Mouse (Mus musculus) liver, embryonic 15.5 days (tissue): ENCODE measurements around the gene Thsd7b. TPM values are rescaled to one million over a fixed set of nuclear protein-coding genes. Genes with fewer than 3 reads are reported as not detected.
"Not testable (repeated sequence)": the region's sequence is repeated elsewhere in the genome, so short reads cannot be mapped to it uniquely, and the experiment has no call there.

Source experiments
- ATAC-seq: fragments of 200-750 bp; cut with Nextera tagmentation; 2 replicates; pipeline ENCODE4 v1.8.0; 2017; ENCODE audit warnings: moderate number of reproducible peaks, mild to moderate bottlenecking, moderate library complexity; ENCODE audit not compliant: insufficient read depth
- H3K27ac ChIP-seq: fragments of 300-500 bp; sonication (generic); replicated peaks from 2 replicates; pipeline ENCODE4 v1.5.1; 2015; ENCODE audit warnings: mild to moderate bottlenecking, inconsistent platforms
- H3K27me3 ChIP-seq: fragments of 300-500 bp; sonication (generic); 2 replicates; pipeline ENCODE4 v1.6.1; 2015; ENCODE audit warnings: mild to moderate bottlenecking, inconsistent platforms
- H3K36me3 ChIP-seq: fragments of 300-500 bp; sonication (generic); replicated peaks from 2 replicates; pipeline ENCODE4 v1.6.1; 2015; ENCODE audit warnings: moderate library complexity, mild to moderate bottlenecking, inconsistent platforms
- H3K4me1 ChIP-seq: fragments of 300-500 bp; sonication (generic); replicated peaks from 2 replicates; pipeline ENCODE4 v1.6.1; 2015; ENCODE audit warnings: inconsistent platforms
- H3K4me2 ChIP-seq: fragments of 300-500 bp; sonication (generic); 2 replicates; pipeline ENCODE4 v1.6.1; 2015; ENCODE audit warnings: moderate library complexity, mild to moderate bottlenecking, inconsistent platforms
- H3K4me3 ChIP-seq: fragments of 300-500 bp; sonication (generic); replicated peaks from 2 replicates; pipeline ENCODE4 v1.5.1; 2015; ENCODE audit warnings: mild to moderate bottlenecking, inconsistent platforms
- H3K9ac ChIP-seq: fragments of 300-500 bp; sonication (generic); 2 replicates; pipeline ENCODE4 v1.6.1; 2015; ENCODE audit warnings: moderate library complexity, mild to moderate bottlenecking, inconsistent platforms
- H3K9me3 ChIP-seq: fragments of 300-500 bp; sonication (generic); replicated peaks from 2 replicates; pipeline ENCODE4 v1.6.1; 2016; ENCODE audit warnings: inconsistent platforms
- WGBS: fragments of 180-500 bp; shearing (Covaris S2); methylation state at CpG from one replicate; pipeline ENCODE4 v1.1.7; 2015; ENCODE audit warnings: mixed read lengths; ENCODE audit not compliant: insufficient replicate concordance; 5-methylcytosine and 5-hydroxymethylcytosine counted together
- polyA plus RNA-seq: library from polyadenylated mRNA; unstranded; fragments of >200 nt; fragmentation: Nextera tagmentation; extraction: Ambion mirVana; gene quantifications from 2 replicates; pipeline ENCODE4 v1.2.1, GENCODE M21; 2015

Thsd7b gene
- polyA plus RNA-seq, 1 experiment from 2014 or later: 0.48 TPM

- peak overlapping the region; percentile 85 for H3K27ac ChIP-seq
- H3K4me3 ChIP-seq: 0 out of 2 replicates have a peak overlapping the region, but pooled peaks have one; percentile 5
- 16% methylated on average over 4 of the region's 4 CpGs for WGBS
- peak overlapping the region; percentile 21 for H3K9ac ChIP-seq
- ATAC-seq: peak; percentile 92
- H3K36me3 ChIP-seq: no peaks in the 10 kb centered on the region
- peak overlapping the region; percentile 64 for H3K4me2 ChIP-seq
- H3K9me3 ChIP-seq: no peaks in the 10 kb centered on the region
- peaks cover 43% of the 10 kb centered on the region for H3K4me1 ChIP-seq
- no peaks in the 10 kb centered on the region for H3K27me3 ChIP-seq
Measured at GRCm38 (mm10) chr1:129956625-129957024, 683.5 kb downstream of the Thsd7b start.

- Histone ChIP-seq H3K4me1 (peaks cover 43% of the 10 kb centered on the region), H3K4me2 (peak overlapping the region; percentile 30), H3K27ac (peak overlapping the region; percentile 14; the same call in 1 of the 2 replicates)
- not testable (repeated sequence) for H3K4me3 ChIP-seq, H3K36me3 ChIP-seq, H3K9ac ChIP-seq, H3K9me3 ChIP-seq, H3K27me3 ChIP-seq
- WGBS: 31% methylated on average over 2 of the region's 2 CpGs
- ATAC-seq: peak; percentile 51
Measured at GRCm38 (mm10) chr1:129959352-129959751, 686.2 kb downstream of the Thsd7b start.

DNA sequence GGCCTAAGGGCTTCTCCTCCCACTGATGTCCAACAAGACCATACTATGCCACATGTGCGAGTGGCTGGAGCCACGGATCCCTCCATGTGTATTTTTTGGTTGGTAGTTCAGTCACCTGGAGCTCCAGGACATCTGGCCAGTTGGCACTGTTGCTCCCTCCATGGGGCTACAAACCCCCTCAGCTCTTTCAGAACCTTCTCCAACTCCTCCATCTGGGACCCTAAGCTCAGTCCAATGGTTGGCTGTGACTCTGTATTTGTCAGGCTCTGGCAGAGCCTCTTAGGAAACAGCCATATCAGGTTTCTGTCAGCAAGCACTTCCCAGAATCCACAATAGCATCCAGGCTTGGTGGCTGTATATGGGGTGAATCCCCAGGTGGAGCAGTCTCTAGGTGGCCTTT is 690.1 kb downstream of the Thsd7b start:
- no peak for ATAC-seq
- 63% methylated on average over 2 of the region's 2 CpGs for WGBS
- Histone ChIP-seq H3K4me3 (no peak overlapping the region), H3K9ac (no peak overlapping the region), H3K4me1 (peaks cover 17% of the 10 kb centered on the region), H3K9me3 (no peaks in the 10 kb centered on the region), H3K36me3 (no peaks in the 10 kb centered on the region), H3K4me2 (no peak overlapping the region), H3K27me3 (no peaks in the 10 kb centered on the region), H3K27ac (no peak overlapping the region)

DNA sequence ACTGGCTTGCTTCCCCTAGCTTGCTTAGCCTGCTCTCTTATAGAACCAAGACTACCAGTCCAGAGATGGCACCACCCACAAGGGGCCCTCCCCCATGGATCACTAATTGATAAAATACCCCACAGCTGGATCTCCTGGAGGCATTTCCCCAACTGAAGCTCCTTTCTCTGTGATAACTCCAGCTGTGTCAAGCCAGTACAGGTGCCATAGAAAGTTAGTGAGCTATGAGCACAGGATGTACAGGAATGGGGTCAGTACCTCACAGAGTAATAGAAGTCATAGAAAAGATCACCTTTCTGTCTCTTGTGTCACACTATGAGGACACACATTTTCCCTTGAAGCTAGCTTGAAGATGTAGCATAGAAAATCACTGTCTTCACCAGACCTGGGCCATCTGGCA is 716.1 kb downstream of the Thsd7b start:
- ATAC-seq: peak; percentile 29; the same call in 1 of the 2 replicates
- H3K4me1 ChIP-seq, H3K4me2 ChIP-seq, H3K27ac ChIP-seq, H3K9ac ChIP-seq, H3K27me3 ChIP-seq, H3K4me3 ChIP-seq, H3K9me3 ChIP-seq, H3K36me3 ChIP-seq: not testable (repeated sequence)

- peak overlapping the region; percentile 33; the same call in 1 of the 2 replicates for H3K27ac ChIP-seq
- H3K9ac ChIP-seq: no peak overlapping the region
- ATAC-seq: peak; percentile 84
- H3K36me3 ChIP-seq: no peaks in the 10 kb centered on the region
- 34% methylated on average over 2 of the region's 2 CpGs for WGBS
- H3K4me1 ChIP-seq: peaks cover 9% of the 10 kb centered on the region; the same call in 1 of the 2 replicates
- H3K9me3 ChIP-seq: no peaks in the 10 kb centered on the region
- H3K27me3 ChIP-seq: no peaks in the 10 kb centered on the region
- H3K4me2 ChIP-seq: no peak overlapping the region
- H3K4me3 ChIP-seq: no peak overlapping the region
Measured at GRCm38 (mm10) chr1:129990821-129991220, 717.7 kb downstream of the Thsd7b start.

GRCm38 (mm10) chr1:130055012-130055411 is 781.9 kb downstream of the Thsd7b start:
- no peak for ATAC-seq
- H3K4me3 ChIP-seq: no peak overlapping the region

DNA sequence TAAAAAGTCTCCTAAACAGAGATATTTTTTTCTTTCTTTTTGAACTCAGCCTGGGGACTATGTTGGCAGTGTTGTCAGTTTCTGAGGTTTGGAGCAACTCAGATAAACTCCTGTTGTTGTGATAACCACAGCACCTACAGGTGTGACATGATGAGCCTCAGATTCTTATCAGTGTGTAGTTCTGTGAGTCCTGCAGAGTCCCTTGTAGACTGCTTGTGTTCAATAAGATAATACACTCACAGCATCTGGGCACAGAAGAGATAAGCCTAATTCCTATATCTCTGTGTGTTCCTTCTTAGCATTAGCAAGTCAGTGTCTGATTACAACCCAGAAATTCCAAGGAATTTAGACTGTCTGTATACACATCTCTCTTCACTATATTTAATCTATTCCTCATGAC is 789.0 kb downstream of the Thsd7b start:
- H3K9ac ChIP-seq: no peak overlapping the region
- H3K4me2 ChIP-seq: no peak overlapping the region
- H3K4me1 ChIP-seq: no peaks in the 10 kb centered on the region; the same call in 1 of the 2 replicates
- no peaks in the 10 kb centered on the region for H3K27me3 ChIP-seq
- no peaks in the 10 kb centered on the region for H3K9me3 ChIP-seq
- ATAC-seq: peak; percentile 79
- H3K4me3 ChIP-seq: no peak overlapping the region
- no peak overlapping the region for H3K27ac ChIP-seq
- H3K36me3 ChIP-seq: no peaks in the 10 kb centered on the region

More at GRCm38 (mm10) chr1:130055012-130055411, 781.9 kb downstream of the Thsd7b start:
- Histone ChIP-seq H3K4me2 (no peak overlapping the region), H3K27ac (no peak overlapping the region), H3K27me3 (no peaks in the 10 kb centered on the region), H3K4me1 (no peaks in the 10 kb centered on the region), H3K9me3 (no peaks in the 10 kb centered on the region), H3K9ac (no peak overlapping the region), H3K36me3 (no peaks in the 10 kb centered on the region)

DNA sequence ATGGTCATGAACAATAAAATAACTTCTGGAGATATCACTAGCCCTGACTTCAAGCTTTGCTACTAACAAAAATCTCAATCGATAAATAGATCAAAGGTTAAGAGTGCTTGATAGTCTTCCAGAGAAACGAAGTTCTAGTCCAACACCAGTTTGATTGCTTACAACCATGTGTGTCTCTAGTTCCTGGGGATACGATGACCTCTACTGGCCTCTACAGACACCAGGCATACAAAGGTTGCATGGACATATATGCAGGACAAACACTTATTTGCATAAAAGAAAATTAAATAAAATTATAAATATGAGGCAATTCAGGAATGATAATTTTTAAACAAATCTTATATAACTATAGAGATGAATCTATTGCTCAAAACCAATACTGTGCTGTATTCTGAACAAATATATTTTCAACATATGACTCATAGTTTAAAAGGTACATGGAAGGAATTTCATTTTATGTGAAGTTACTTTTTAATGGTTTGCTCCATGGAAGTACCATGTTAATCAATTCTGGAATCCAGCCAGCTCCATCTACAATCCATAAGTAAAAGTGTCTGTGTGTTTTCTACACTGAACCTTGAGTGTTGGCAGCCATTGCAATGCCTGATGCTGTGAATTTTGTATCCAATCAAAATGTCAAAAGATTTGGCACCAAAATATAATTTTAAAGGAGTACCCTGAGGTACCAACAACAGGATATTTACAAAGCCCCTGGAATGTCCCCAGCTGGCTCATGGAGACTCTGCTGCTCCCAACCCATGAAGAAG is 793.3 kb downstream of the Thsd7b start:
- 64% methylated on average over 3 of the region's 3 CpGs for WGBS
- H3K27me3 ChIP-seq: no peaks in the 10 kb centered on the region
- no peak for ATAC-seq
- H3K27ac ChIP-seq: no peak overlapping the region
- no peaks in the 10 kb centered on the region for H3K36me3 ChIP-seq
- H3K9me3 ChIP-seq: no peaks in the 10 kb centered on the region
- H3K4me1 ChIP-seq: no peaks in the 10 kb centered on the region; the same call in 1 of the 2 replicates
- H3K4me3 ChIP-seq: no peak overlapping the region
- no peak overlapping the region for H3K4me2 ChIP-seq
- no peak overlapping the region for H3K9ac ChIP-seq

- no peaks in the 10 kb centered on the region for H3K27me3 ChIP-seq
- H3K4me3 ChIP-seq: no peak overlapping the region
- H3K4me1 ChIP-seq: no peaks in the 10 kb centered on the region
- WGBS: 40% methylated on average over 2 of the region's 2 CpGs
- ATAC-seq: no peak
- no peak overlapping the region for H3K9ac ChIP-seq
- H3K4me2 ChIP-seq: no peak overlapping the region
- H3K9me3 ChIP-seq: no peaks in the 10 kb centered on the region
- no peak overlapping the region for H3K27ac ChIP-seq
- no peaks in the 10 kb centered on the region for H3K36me3 ChIP-seq
Measured at GRCm38 (mm10) chr1:130083788-130084187, 810.7 kb downstream of the Thsd7b start.

DNA sequence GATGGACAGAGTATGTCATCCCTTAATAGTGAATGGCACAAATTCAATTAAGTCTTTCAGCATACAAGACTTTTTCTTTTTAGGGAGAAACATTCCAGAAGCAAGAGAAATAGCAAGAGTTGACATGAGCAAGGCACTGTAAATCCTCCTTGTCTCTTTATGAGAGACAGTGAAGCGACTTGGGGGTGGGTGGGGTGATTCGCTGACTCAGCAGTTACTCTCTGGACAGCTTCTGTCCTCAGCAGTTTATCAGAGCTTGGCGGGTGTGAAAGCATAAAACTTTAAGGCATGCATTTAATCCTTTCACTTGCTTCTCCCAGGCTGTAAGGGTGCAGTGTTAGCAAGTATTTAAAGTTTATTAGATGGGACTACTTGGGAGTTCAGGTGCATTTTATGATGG is 812.1 kb downstream of the Thsd7b start:
- no peak for ATAC-seq
- WGBS: 50% methylated on average over 3 of the region's 3 CpGs
- no peaks in the 10 kb centered on the region for H3K27me3 ChIP-seq

DNA sequence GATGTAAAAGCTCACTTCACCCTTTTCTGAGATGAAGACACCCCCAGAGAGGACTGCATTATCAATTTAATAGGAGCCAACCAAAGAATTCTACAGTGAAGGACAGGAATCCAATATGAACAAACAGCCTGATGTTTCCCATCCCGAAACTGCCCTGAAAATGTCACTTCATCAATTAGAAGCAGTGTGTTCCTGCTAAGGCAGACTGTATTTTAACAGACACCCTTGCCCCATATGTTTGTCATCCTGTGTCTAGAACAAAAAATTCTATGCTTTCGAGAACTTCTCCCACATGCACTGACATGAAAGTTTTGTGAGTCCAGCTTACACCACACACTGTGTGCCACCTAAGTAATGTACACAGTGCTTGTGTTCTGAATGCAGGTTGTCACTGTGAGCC is 812.8 kb downstream of the Thsd7b start:
- H3K27ac ChIP-seq: no peak overlapping the region
- H3K4me3 ChIP-seq: no peak overlapping the region
- no peak overlapping the region for H3K4me2 ChIP-seq
- WGBS: 59% methylated on average over 2 of the region's 2 CpGs
- no peak overlapping the region for H3K9ac ChIP-seq
- H3K27me3 ChIP-seq: no peaks in the 10 kb centered on the region
- H3K9me3 ChIP-seq: no peaks in the 10 kb centered on the region
- H3K4me1 ChIP-seq: no peaks in the 10 kb centered on the region
- ATAC-seq: no peak
- no peaks in the 10 kb centered on the region for H3K36me3 ChIP-seq

More for the DNA sequence above, 812.1 kb downstream of the Thsd7b start:
- Histone ChIP-seq H3K4me3 (no peak overlapping the region), H3K4me1 (no peaks in the 10 kb centered on the region), H3K27ac (no peak overlapping the region), H3K9ac (no peak overlapping the region), H3K4me2 (no peak overlapping the region), H3K9me3 (no peaks in the 10 kb centered on the region), H3K36me3 (no peaks in the 10 kb centered on the region)

GRCm38 (mm10) chr1:130099227-130099626 is 826.1 kb downstream of the Thsd7b start:
- no peaks in the 10 kb centered on the region for H3K27me3 ChIP-seq
- 56% methylated on average over 2 of the region's 2 CpGs for WGBS
- no peak overlapping the region for H3K9ac ChIP-seq
- no peak overlapping the region for H3K4me2 ChIP-seq
- no peak overlapping the region for H3K4me3 ChIP-seq
- no peak for ATAC-seq
- H3K27ac ChIP-seq: no peak overlapping the region
- no peaks in the 10 kb centered on the region for H3K4me1 ChIP-seq
- no peaks in the 10 kb centered on the region for H3K9me3 ChIP-seq
- no peaks in the 10 kb centered on the region for H3K36me3 ChIP-seq
